Mouse (Mus musculus) lung, adult 2 months (tissue): ENCODE measurements around the gene Zfp26.

Source experiments
- CTCF ChIP-seq: fragments of 200-500 bp; IDR thresholded peaks from 2 replicates; pipeline ENCODE4 v1.5.1; 2011; ENCODE audit warnings: mild to moderate bottlenecking, low read length, control low read depth; ENCODE audit not compliant: insufficient read depth
- POLR2A ChIP-seq: fragments of 200-500 bp; IDR thresholded peaks from 2 replicates; pipeline ENCODE4 v1.6.1; 2011; ENCODE audit warnings: low read depth, mild to moderate bottlenecking, control low read depth, low read length, borderline replicate concordance; ENCODE audit errors: extremely low read depth

DNA sequence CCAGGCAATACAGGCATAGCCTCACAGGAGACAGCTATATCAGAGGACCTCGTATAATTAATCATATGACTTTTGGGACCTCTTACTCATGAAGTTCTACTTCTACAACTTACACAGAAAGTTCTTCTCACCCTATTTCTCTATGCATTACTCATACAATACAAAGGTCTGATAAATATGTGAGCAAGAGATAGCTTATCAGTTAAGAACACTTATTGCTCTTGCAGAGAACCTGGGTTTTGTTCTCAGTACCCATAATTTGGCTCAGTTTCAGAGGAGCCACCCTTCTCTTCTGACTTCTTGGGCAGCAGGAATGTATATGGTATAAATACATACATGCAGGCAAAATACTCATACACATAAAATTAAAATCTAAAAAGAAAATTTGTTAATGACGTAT, 50.6 kb downstream of the Zfp26 start:
- TF ChIP-seq POLR2A, result no peak
- no peak for TF ChIP-seq CTCF
